Mouse (Mus musculus) myocyte (in vitro differentiated cells): ENCODE measurements around the gene Phb. TPM values are rescaled to one million over a fixed set of nuclear protein-coding genes. Genes with fewer than 3 reads are reported as not detected.

Experiments used
- H3K27me3 ChIP-seq: one replicate; pipeline ENCODE4 v1.6.1; 2011; ENCODE audit not compliant: control insufficient read depth, insufficient read depth, insufficient read length
- H3K36me3 ChIP-seq: one replicate; pipeline ENCODE4 v1.6.1; 2011; ENCODE audit not compliant: control insufficient read depth, insufficient read depth
- H3K4me2 ChIP-seq: one replicate; pipeline ENCODE4 v1.6.1; 2011; ENCODE audit warnings: low read depth, control low read depth
- H3K4me3 ChIP-seq: one replicate; pipeline ENCODE4 v1.5.1; 2011; ENCODE audit warnings: mild to moderate bottlenecking, control low read depth, moderate library complexity
- H3K79me2 ChIP-seq: one replicate; pipeline ENCODE4 v1.6.1; 2011; ENCODE audit not compliant: control insufficient read depth, insufficient read depth
- H3ac ChIP-seq: one replicate; pipeline ENCODE4 v1.6.1; 2011; ENCODE audit not compliant: control insufficient read depth, insufficient read length
- CEBPB ChIP-seq: IDR thresholded peaks from 2 replicates; pipeline ENCODE4 v1.6.1; 2011; ENCODE audit warnings: mild to moderate bottlenecking, moderate library complexity; ENCODE audit not compliant: poor library complexity, insufficient read depth, severe bottlenecking
- E2F4 ChIP-seq: IDR thresholded peaks from one replicate; pipeline ENCODE4 v1.6.1; 2011; ENCODE audit warnings: mild to moderate bottlenecking, control low read depth, moderate library complexity; ENCODE audit not compliant: insufficient read depth
- MAX ChIP-seq: IDR thresholded peaks from one replicate; pipeline ENCODE4 v1.6.1; 2011; ENCODE audit warnings: low read depth, mild to moderate bottlenecking, control low read depth
- MYOD1 ChIP-seq, 3 experiments: IDR thresholded peaks; one replicate each; pipeline ENCODE4 v1.6.1; 2011; ENCODE audit warnings: control low read depth in 2 of 3, low read depth in 2 of 3, mild to moderate bottlenecking in 2 of 3, moderate library complexity in 1 of 3; ENCODE audit not compliant: insufficient read length in 2 of 3, control insufficient read depth in 1 of 3
- MYOG ChIP-seq, 3 experiments: IDR thresholded peaks; one replicate each; pipeline ENCODE4 v1.6.1; 2011; ENCODE audit warnings: control low read depth in 2 of 3, low read depth in 2 of 3, mild to moderate bottlenecking in 2 of 3; ENCODE audit not compliant: insufficient read length in 2 of 3, control insufficient read depth in 1 of 3, insufficient read depth in 1 of 3
- POLR2A ChIP-seq: IDR thresholded peaks from one replicate; pipeline ENCODE4 v1.6.1; 2011; ENCODE audit warnings: low read depth, mild to moderate bottlenecking, control low read depth, moderate library complexity; ENCODE audit not compliant: insufficient read length
- POLR2AphosphoS2 ChIP-seq: IDR thresholded peaks from one replicate; pipeline ENCODE4 v1.6.1; 2011; ENCODE audit warnings: low read depth, control low read depth; ENCODE audit not compliant: insufficient read length
- REST ChIP-seq: IDR thresholded peaks from one replicate; pipeline ENCODE4 v1.6.1; 2011; ENCODE audit warnings: mild to moderate bottlenecking, control low read depth, moderate library complexity; ENCODE audit not compliant: insufficient read depth, insufficient read length
- SRF ChIP-seq: IDR thresholded peaks from one replicate; pipeline ENCODE4 v1.6.1; 2011; ENCODE audit warnings: low read depth; ENCODE audit not compliant: control insufficient read depth, insufficient read length
- TCF12 ChIP-seq: IDR thresholded peaks from one replicate; pipeline ENCODE4 v1.6.1; 2011; ENCODE audit warnings: mild to moderate bottlenecking, control low read depth; ENCODE audit not compliant: poor library complexity, insufficient read depth, severe bottlenecking
- TCF3 ChIP-seq: IDR thresholded peaks from one replicate; pipeline ENCODE4 v1.6.1; 2011; ENCODE audit warnings: low read depth, control low read depth; ENCODE audit not compliant: insufficient read length
- USF1 ChIP-seq: IDR thresholded peaks from one replicate; pipeline ENCODE4 v1.6.1; 2011; ENCODE audit warnings: low read depth, mild to moderate bottlenecking, control low read depth, moderate library complexity
- polyA plus RNA-seq: library from polyadenylated mRNA; unstranded; fragments of >200 nt; fragmentation: generic; extraction: Trizol; gene quantifications from one replicate; pipeline ENCODE4 v1.2.1, GENCODE M21; 2012; ENCODE audit warnings: missing spikeins

Phb gene
- polyA plus RNA-seq, 1 experiment: 343 TPM

DNA sequence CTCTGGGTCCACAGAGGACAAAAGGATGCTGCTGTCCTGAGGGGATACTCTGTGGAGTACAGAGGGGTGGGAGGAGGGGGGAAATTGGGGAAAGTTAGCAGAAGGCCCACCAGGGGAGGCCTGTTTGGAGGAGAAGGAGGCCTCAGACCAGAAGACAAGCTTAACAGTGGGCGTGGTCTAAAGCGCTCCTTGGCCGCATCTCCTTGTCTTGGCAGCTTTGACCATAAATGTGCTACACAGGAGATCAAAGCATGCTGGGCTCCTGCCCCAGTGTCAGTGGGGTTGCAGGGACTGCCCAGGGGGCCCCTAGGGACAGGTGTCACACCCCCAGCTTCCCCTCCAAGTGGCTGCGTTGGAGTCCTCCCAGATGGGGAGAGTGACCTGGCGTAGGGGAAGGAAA is 22.9 kb upstream of the Phb start:
- no peaks in the 10 kb centered on the region for H3K36me3 ChIP-seq
- no peak overlapping the region for H3K4me3 ChIP-seq
- H3K4me2 ChIP-seq: no peak overlapping the region
- H3K79me2 ChIP-seq: no peaks in the 10 kb centered on the region
- H3K27me3 ChIP-seq: peaks cover 34% of the 10 kb centered on the region
- no peak overlapping the region for H3ac ChIP-seq
- TF ChIP-seq CEBPB (no peak), MYOD1 (IDR thresholded peaks at IDR 0.05; ENCODE audit: control insufficient read depth in 1 of 3, insufficient read length in 2 of 3, low read depth in 2 of 3) (no peak), MAX (no peak), TCF12 (no peak), REST (no peak), MYOG (IDR thresholded peaks at IDR 0.05; ENCODE audit: control insufficient read depth in 1 of 3, insufficient read depth in 1 of 3, insufficient read length in 2 of 3, low read depth in 2 of 3) (no peak), POLR2A (no peak), POLR2AphosphoS2 (no peak), E2F4 (no peak), SRF (no peak), TCF3 (no peak), USF1 (no peak)

DNA sequence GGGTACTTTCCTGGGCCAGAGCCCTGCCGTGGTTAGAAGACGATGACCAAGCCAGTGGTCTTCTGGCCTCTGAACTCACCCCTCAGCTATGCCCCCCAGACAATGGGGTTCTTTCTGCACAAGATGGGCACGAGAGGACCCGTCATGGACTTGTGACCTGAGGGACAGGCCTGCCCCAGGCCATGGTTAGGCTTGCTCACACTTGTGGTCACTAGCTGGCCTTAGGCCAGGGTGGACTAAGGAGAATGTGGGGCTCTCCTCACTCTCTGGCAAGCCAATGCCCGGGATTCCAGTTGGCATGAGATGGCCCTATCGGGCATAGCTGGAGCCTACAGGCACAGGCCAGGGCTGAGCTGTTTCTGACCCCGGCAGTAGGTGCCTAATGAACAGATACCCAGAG is 22.4 kb upstream of the Phb start:
- H3K4me2 ChIP-seq: no peak overlapping the region
- no peak overlapping the region for H3ac ChIP-seq
- no peak overlapping the region for H3K4me3 ChIP-seq
- peaks cover 29% of the 10 kb centered on the region for H3K27me3 ChIP-seq
- TF ChIP-seq POLR2A: no peak
- no peak for TF ChIP-seq POLR2AphosphoS2
- TF ChIP-seq MYOD1 (IDR thresholded peaks at IDR 0.05; ENCODE audit: control insufficient read depth in 1 of 3, insufficient read length in 2 of 3, low read depth in 2 of 3): no peak
- no peak for TF ChIP-seq E2F4
- no peak for TF ChIP-seq USF1
- TF ChIP-seq REST: no peak
- no peak for TF ChIP-seq MYOG (IDR thresholded peaks at IDR 0.05; ENCODE audit: control insufficient read depth in 1 of 3, insufficient read depth in 1 of 3, insufficient read length in 2 of 3, low read depth in 2 of 3)
- TF ChIP-seq TCF12: no peak
- no peak for TF ChIP-seq CEBPB
- no peak for TF ChIP-seq MAX
- TF ChIP-seq TCF3: no peak
- TF ChIP-seq SRF: no peak
- H3K79me2 ChIP-seq: no peaks in the 10 kb centered on the region
- no peaks in the 10 kb centered on the region for H3K36me3 ChIP-seq

DNA sequence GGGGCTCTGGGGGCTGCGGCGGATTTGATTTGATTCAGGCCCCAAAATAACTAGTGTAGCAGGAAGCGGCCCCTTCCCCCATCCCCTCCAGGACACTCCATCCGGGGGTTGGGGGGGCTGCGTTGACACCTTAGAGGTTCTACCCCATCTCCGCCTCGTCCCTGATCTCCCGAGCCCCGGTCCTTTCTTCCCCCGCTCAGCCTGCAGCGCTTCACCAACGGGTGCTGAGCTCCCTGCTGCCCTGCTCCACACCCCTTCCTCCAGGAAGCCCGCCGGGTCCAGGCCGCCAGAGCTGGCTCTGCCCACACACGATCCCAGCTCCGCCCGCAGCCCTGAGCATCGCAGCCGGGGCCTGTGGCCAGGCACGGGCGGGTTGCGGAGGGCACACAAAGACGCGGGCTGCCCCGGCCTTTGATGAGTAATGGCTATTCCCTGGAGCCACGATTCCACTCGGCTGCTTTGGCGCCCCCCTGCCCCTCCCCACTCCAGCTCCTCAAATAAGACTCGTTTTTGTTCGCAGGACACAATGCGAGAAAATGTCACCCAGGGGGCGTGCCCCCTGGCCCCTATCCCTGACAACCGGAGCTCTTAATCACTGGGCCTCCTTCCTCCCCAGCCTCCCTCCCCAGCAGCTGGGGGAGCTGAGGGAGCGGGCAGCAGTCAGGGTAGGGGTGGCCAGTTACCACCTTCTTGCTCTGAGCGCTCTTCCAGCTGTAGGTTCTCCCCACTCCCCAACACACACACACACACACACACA is 21.2 kb upstream of the Phb start:
- Histone ChIP-seq H3K4me2 (peak overlapping the region; percentile 2), H3K4me3 (no peak overlapping the region), H3K79me2 (no peaks in the 10 kb centered on the region), H3K27me3 (peaks cover 24% of the 10 kb centered on the region), H3ac (no peak overlapping the region), H3K36me3 (no peaks in the 10 kb centered on the region)
- no peak for TF ChIP-seq SRF
- TF ChIP-seq MYOG (IDR thresholded peaks at IDR 0.05; ENCODE audit: control insufficient read depth in 1 of 3, insufficient read depth in 1 of 3, insufficient read length in 2 of 3, low read depth in 2 of 3): peak in 1 of 3 experiments; percentile 2

DNA sequence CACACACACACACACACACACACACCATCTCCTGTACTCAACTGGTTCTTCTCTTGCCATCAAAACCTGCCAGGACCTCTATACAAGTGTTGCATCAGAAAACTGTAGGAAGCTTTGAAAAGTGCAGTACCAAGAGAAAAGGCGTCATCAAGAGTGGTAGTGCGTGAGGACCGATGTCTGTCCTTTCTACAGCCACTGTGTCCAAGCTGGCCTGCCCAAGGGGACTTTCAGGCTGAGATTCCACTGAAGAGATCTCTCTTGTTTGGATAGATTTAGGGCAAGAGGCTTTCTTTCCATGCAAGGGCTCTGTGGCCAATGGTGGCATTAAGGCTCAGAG is 20.6 kb upstream of the Phb start:
- TF ChIP-seq POLR2AphosphoS2 (no peak), REST (no peak), TCF12 (no peak), MYOD1 (IDR thresholded peaks at IDR 0.05; ENCODE audit: control insufficient read depth in 1 of 3, insufficient read length in 2 of 3, low read depth in 2 of 3) (no peak), USF1 (no peak), MAX (no peak), SRF (no peak), E2F4 (no peak), POLR2A (no peak), TCF3 (no peak), CEBPB (no peak), MYOG (IDR thresholded peaks at IDR 0.05; ENCODE audit: control insufficient read depth in 1 of 3, insufficient read depth in 1 of 3, insufficient read length in 2 of 3, low read depth in 2 of 3) (no peak)
- H3K79me2 ChIP-seq: no peaks in the 10 kb centered on the region
- H3K27me3 ChIP-seq: peaks cover 24% of the 10 kb centered on the region
- H3K4me2 ChIP-seq: no peak overlapping the region
- H3K4me3 ChIP-seq: no peak overlapping the region
- H3K36me3 ChIP-seq: no peaks in the 10 kb centered on the region
- H3ac ChIP-seq: no peak overlapping the region

DNA sequence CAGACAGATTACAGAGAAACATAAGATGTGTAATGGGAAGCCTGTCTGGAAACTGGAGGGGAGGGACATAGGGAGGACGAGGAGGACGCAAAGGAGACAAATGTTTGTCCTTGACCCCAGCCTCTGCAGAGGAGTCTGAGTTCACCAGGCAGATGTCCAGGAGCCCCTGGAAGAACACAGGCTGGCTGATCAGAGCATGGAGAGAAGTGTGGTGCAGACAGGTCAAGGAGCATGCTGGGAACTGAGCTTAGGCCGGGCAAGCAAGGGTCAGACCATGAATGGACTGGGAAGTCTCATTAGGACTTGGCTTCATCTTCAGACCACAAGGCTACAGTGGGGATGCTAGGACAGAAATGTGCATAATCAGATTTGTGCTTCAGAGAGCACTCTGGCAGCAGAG is 19.0 kb upstream of the Phb start:
- Histone ChIP-seq H3K4me2 (no peak overlapping the region), H3K79me2 (no peaks in the 10 kb centered on the region), H3K36me3 (no peaks in the 10 kb centered on the region), H3K27me3 (peaks cover 28% of the 10 kb centered on the region), H3K4me3 (no peak overlapping the region), H3ac (no peak overlapping the region)
- TF ChIP-seq USF1: no peak
- TF ChIP-seq POLR2AphosphoS2: no peak
- TF ChIP-seq CEBPB: no peak
- no peak for TF ChIP-seq TCF3
- no peak for TF ChIP-seq TCF12
- TF ChIP-seq E2F4: no peak
- no peak for TF ChIP-seq POLR2A
- no peak for TF ChIP-seq SRF
- no peak for TF ChIP-seq MAX
